Mouse (Mus musculus) layer of hippocampus, adult 8-10 months (tissue): Measurements from ENCODE around the gene Rc3h1. TPM values are rescaled to one million over a fixed set of nuclear protein-coding genes. Genes with fewer than 3 reads are reported as not detected.
"Not testable (repeated sequence)": the region's sequence is repeated elsewhere in the genome, so short reads cannot be mapped to it uniquely, and the experiment has no call there.

Source experiments
- DNase-seq, 2 experiments: peaks; one replicate each; pipeline ENCODE4 v3.0.0; 2022; ENCODE audit warnings: low spot score in 2 of 2
- total RNA-seq, 4 experiments: library from RNA; stranded (reverse); gene quantifications; 2 replicates each; pipeline ENCODE4 v1.2.4; 2022

Rc3h1 gene
- total RNA-seq, 4 experiments from 2014 or later, result 36.7 to 46.8 (median 43.7) TPM

- DNase-seq, result peak in 1 of 2 experiments; percentile 15
Measured at GRCm38 (mm10) chr1:160935551-160935950, 29.3 kb downstream of the Rc3h1 start.

DNA sequence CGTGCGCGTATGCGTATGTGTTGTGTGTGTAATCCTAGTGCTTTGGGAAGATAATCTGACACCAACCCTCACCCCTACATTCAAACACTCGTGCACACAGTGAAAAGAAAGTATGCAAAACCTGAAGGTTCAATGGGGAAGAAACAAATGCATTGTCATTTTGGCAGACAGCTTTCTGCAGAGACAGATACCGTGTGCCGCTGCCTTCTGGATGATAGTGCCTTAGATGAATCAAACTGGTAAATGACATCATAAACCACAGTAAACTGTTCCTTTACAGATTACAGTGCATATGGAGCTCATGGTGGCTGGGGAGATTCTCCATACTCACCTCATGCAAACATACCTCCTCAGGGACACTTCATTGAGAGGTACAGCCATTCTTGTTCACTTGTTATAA lies 57.0 kb downstream of the Rc3h1 start:
- no peak for DNase-seq

DNA sequence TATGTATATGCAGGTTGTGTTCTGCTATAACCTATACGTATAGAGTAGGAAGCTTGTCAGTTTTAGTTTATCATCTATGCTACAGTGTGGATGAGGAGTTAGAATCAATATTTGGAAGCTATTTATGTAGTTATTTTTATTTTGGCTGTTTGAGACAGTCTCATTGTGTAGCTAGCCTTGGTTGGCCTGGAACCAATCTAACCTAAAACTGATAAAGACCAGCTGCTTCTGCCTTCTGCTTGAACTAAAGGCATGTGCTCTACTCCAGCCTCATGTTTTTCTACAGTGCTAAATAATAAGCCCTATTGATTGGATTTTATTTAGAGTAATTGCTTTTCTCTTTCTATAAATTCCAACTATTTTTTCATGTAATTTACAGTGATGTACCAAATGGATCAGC lies 61.0 kb downstream of the Rc3h1 start:
- peak; percentile 20 to 39 for DNase-seq

DNA sequence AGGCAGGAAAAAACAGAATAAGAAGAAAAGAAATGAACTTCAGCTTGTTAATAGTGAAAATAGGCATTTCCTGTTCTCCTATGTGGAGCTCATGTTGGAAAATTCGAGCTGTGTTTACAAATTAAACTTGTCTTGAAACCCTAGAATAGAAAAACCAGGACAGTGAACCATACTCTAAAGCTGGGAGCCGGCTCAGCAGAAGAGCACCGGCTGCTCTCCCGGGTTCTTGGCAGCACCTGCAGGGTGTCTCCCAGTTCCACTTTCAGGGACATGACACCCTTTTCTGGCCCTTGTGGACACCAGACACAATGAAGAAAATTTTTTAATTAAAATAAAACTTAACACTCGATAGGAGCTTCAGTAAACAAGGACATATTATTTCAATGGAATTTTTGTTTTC lies 62.4 kb downstream of the Rc3h1 start:
- no peak for DNase-seq

DNA sequence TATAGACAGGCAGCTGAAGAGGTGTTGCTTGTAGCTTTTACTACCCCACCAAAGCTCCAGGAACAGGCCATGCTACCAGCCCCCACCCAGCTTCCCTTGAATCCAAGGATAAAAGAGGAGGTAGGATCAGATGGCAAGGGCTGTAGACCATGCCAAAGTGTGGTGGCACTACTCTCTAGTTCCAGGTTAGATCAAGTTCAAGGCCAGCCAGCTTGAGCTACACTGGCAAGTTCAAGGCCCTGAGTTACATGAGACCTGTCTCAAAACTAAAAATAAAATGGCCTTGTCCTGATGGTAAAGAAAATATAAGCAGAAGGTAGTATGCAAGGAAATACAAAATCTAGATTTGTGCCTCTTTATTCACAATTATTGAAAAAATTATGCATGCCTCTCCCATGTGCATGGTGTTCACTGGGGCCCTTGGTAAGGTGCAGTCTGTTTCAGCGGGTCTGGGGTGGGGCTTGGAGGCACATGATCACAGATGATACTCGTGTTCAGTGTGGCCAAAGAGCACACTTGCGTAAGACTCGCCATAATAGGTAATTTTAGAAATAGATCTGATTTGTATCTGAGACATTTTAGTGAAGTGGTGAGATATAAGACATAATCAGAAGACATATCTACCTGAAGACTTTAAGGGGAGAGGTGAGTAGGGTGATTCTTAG lies 72.0 kb downstream of the Rc3h1 start, which contains the start of gene Serpinc1:
TSS of gene Serpinc1 (plus strand) at position 515 of the 665 bp plus-strand sequence.
- DNase-seq, result no peak

- DNase-seq, result no peak
Measured at GRCm38 (mm10) chr1:160980021-160980420, 73.8 kb downstream of the Rc3h1 start.

DNA sequence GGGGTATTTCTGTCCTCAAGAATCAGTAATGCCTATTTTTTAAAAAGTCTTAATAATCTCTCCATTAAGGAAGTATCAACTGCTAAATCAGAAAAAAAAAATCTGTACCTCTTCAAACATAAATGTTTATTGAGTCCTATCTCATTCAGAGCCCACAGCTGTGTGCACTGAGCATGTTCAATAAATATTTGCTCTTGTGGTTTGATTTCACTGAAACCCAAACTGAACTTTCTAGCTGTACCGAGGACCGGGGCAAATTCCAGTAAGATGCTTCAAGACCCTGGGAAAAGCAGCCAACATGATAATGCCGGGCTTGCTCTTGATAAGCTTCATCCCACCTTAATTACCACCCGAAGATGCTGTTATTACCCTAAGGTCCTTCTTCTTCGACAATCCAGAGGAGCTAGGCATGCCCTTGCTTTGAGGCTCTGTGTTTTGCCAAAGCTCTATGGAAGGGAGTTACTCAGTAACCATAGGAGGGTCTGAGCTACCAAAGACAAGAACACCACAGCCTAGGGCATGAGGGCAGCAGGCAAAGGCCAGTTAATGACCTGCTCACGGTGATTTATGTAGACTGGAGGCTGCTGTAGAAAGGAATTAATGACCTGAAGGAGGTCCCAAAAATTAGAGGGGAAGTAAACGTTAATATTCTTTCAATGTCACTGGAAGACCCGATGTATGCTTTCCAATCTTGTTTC lies 74.5 kb downstream of the Rc3h1 start:
- DNase-seq, result no peak

GRCm38 (mm10) chr1:160981337-160981736 lies 75.1 kb downstream of the Rc3h1 start:
- DNase-seq, result no peak

GRCm38 (mm10) chr1:160982887-160983286 lies 76.7 kb downstream of the Rc3h1 start:
- no peak for DNase-seq

- not testable (repeated sequence) for DNase-seq
Measured at GRCm38 (mm10) chr1:160984731-160985130, 78.5 kb downstream of the Rc3h1 start.

DNA sequence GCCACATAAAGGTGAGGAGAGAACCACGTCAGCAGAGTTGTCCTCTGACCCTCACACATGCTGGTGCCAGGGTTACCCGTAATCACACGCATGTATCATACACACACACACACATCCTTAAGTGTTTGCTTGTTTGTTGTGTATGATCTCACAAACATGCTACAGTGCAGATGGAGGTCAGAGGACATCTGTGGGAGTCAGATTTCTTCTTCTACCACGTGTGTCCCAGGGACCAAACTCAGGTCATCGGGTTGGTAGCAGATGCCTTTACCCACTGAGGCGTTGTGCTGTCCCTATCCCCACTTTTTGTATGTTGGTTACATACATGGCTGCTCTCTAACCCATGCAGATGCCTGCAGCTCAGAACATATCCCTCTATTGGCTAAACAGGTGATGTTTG lies 79.3 kb downstream of the Rc3h1 start:
- DNase-seq, result no peak

- DNase-seq, result no peak
Measured at GRCm38 (mm10) chr1:160986881-160987635, 80.8 kb downstream of the Rc3h1 start.

GRCm38 (mm10) chr1:160989395-160989794 lies 83.2 kb downstream of the Rc3h1 start:
- DNase-seq, result no peak

DNA sequence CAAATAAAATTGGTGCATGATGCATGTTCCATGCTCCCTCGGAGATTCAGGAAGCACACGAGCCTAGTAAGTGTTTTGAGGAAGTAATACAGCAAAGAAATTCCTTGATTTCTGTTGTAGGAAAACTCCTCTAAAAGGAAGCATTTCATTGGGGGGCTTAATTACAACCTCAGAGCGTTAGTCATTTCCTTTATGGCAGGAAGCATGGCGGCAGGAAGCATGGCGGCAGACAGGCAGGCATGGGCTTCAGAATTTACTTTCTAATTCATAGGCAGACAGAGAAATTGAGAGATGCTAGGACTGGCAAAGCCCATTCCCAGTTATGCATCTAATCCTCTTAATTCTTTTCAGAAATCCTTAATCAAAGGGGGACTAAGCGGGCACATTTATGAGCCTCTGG lies 87.6 kb downstream of the Rc3h1 start:
- DNase-seq, result no peak

GRCm38 (mm10) chr1:161004942-161005341 lies 98.7 kb downstream of the Rc3h1 start:
- no peak for DNase-seq

DNA sequence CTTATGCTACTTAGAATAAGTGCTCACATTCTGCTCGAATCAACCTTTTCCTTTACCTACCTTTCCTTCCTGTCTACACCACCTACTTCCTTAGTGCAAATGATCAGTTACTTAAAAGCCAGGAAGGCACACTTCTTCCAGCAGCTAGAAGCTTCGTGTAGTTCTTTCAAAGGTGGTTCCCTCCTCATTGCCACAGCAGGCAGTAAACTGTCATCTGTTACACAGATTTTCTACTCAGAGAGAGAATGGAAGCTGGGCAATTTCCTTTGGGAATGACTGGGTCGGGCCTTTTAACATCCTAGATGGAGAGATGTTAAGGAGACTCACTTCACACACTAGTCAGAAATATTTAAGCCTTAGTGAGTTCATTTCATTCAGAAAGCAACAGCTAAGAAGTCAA lies 99.3 kb downstream of the Rc3h1 start:
- no peak for DNase-seq

- DNase-seq, result no peak
Measured at GRCm38 (mm10) chr1:161006471-161006870, 100.3 kb downstream of the Rc3h1 start.

GRCm38 (mm10) chr1:161008038-161008437 lies 101.8 kb downstream of the Rc3h1 start:
- no peak for DNase-seq

DNA sequence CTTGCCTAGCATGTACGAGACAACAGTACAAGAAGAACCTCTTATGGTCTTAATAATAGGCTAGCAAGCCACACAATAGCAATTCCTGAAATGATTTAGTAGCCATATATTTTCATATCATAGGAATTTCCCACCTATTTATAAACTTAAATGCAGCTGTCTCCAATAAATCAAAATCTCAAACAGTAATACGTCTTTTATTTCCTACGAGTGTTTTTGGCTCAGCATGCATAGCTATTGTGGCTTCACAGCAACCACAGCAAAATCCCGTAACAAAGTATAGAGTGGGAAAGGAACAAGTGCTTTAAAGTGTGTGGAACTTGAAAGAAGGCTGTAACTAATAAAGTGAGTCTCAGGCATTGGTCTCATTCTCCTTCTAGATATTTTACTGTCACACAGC lies 104.2 kb downstream of the Rc3h1 start:
- no peak for DNase-seq

DNA sequence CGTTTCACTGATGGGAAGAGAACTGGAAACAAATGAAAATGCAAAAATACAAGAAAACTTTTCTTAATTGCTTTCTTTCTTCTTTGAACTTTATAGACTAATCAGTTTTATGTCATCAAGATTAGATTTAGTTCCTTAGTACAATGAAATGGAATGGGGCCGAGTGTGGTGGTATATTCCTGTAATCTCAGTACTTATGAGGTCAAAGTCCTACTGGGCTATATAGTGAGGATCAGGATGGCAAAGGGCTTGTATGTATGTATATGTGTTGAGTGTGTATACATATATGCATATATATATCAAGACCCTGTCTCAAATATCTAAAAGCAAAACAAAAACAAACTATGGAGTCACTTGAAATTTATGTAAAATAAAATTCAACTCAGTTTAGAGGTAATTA lies 110.2 kb downstream of the Rc3h1 start:
- no peak for DNase-seq

GRCm38 (mm10) chr1:161020051-161020450 lies 113.8 kb downstream of the Rc3h1 start:
- no peak for DNase-seq
